Mouse (Mus musculus): ENCODE data around the gene Prr23a3. TPM values are rescaled to one million over a fixed set of nuclear protein-coding genes. Genes with fewer than 3 reads are reported as not detected.

The Prr23a3 gene
- polyA plus RNA-seq, 1 experiment from 2014 or later = not detected

DNA sequence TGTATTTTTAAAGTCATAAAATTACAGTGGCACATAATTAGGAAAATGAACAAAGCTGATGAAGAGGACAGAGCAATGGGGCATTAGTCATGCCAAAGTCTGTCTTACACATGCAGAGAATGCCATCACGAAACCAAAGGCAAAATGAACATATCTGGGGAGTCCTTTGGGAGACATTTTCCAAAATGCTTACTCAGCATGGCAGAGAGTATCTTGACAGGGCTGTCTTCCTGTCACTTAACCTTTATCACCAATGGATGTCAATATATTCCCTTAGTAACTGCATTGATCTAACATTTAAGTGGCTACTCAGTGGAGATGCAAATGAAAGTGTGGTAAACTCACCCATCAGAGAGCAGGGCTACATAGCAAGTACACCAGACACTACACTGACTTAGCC lies 36.9 kb downstream of the Prr23a3 start:
- Histone ChIP-seq H3K4me3 (no peak overlapping the region), H3K9ac (replicated peaks) (no peak overlapping the region), H3K27ac (replicated peaks) (no peak overlapping the region), H3K4me2 (replicated peaks) (no peak overlapping the region), H3K27me3 (no peaks in the 10 kb centered on the region), H3K4me1 (no peaks in the 10 kb centered on the region), H3K36me3 (no peaks in the 10 kb centered on the region), H3K9me3 (peaks cover 14% of the 10 kb centered on the region)
- WGBS = 76% methylated on average over 1 of the region's 1 CpGs
- no peak for ATAC-seq (ENCODE audit: low FRiP score, low read depth)

- no peak for ATAC-seq (ENCODE audit: low FRiP score, low read depth)
- no peak within 1 kb of the TSS for H3K4me3 ChIP-seq
- H3K36me3 ChIP-seq = no peaks in the 10 kb centered on the region
- 0 out of 2 replicates have a peak, but pooled peaks cover 3% of the 10 kb centered on the region for H3K9me3 ChIP-seq
- H3K27me3 ChIP-seq = no peaks in the 10 kb centered on the region
- no peak within 1 kb of the TSS for H3K9ac ChIP-seq (replicated peaks)
- H3K4me1 ChIP-seq = no peaks in the 10 kb centered on the region
- H3K27ac ChIP-seq (replicated peaks) = no peak within 1 kb of the TSS
- 91% methylated on average over 2 of the region's 2 CpGs for WGBS
- no peak within 1 kb of the TSS for H3K4me2 ChIP-seq (replicated peaks)
Observed at GRCm38 (mm10) chr9:98902819-98903218, 38.3 kb downstream of the Prr23a3 start, which contains the start of gene 7420426K07Rik. 7420426K07Rik (plus strand) TSS chr9:98903119.

Other genes starting within 250 kb of the Prr23a3 start
- gene Prr23a1, start 22.3 kb upstream of the Prr23a3 start, polyA plus RNA-seq (2016; fragmentation: Nextera tagmentation; extraction: Ambion mirVana) = not detected in 2 replicates
- gene Prr23a2, start 8.3 kb upstream of the Prr23a3 start, polyA plus RNA-seq (2016; fragmentation: Nextera tagmentation; extraction: Ambion mirVana) = not detected in 2 replicates
- not detected in 2 replicates for gene 7420426K07Rik, start 38.4 kb downstream of the Prr23a3 start, polyA plus RNA-seq (2016; fragmentation: Nextera tagmentation; extraction: Ambion mirVana)
- 2.7 and 4.1 TPM in 2 replicates for gene Foxl2, start 90.5 kb downstream of the Prr23a3 start, polyA plus RNA-seq (2016; fragmentation: Nextera tagmentation; extraction: Ambion mirVana)
- 84.9 and 88.0 TPM in 2 replicates for gene Faim, start 121.6 kb downstream of the Prr23a3 start, polyA plus RNA-seq (2016; fragmentation: Nextera tagmentation; extraction: Ambion mirVana)
- gene Gm1123, start 170.9 kb downstream of the Prr23a3 start, polyA plus RNA-seq (2016; fragmentation: Nextera tagmentation; extraction: Ambion mirVana) = not detected in 2 replicates